Mouse (Mus musculus) kidney, embryonic 16.5 days (tissue): ENCODE data around the gene Cela2a. TPM values are rescaled to one million over a fixed set of nuclear protein-coding genes. Genes with fewer than 3 reads are reported as not detected.
"Not testable (repeated sequence)": the region's sequence is repeated elsewhere in the genome, so short reads cannot be mapped to it uniquely, and the experiment has no call there.

Experiments used
- ATAC-seq: fragments of 200-750 bp; cut with Nextera tagmentation; 2 replicates; pipeline ENCODE4 v1.8.0; 2017; ENCODE audit warnings: moderate TSS enrichment; ENCODE audit not compliant: low FRiP score, low TSS enrichment
- H3K27ac ChIP-seq: fragments of 300-500 bp; sonication (generic); 2 replicates; pipeline ENCODE4 v1.5.1; 2014; ENCODE audit warnings: low read length
- H3K27me3 ChIP-seq: fragments of 300-500 bp; sonication (generic); 2 replicates; pipeline ENCODE4 v1.6.1; 2014; ENCODE audit warnings: low read length, control low read depth, mixed read lengths; ENCODE audit not compliant: insufficient read depth
- H3K36me3 ChIP-seq: fragments of 300-500 bp; sonication (generic); 2 replicates; pipeline ENCODE4 v1.6.1; 2014; ENCODE audit warnings: low read length, control low read depth, mixed read lengths; ENCODE audit not compliant: insufficient read depth
- H3K4me1 ChIP-seq: fragments of 300-500 bp; sonication (generic); 2 replicates; pipeline ENCODE4 v1.6.1; 2014; ENCODE audit warnings: low read length, control low read depth, mixed read lengths; ENCODE audit not compliant: insufficient read depth
- H3K4me2 ChIP-seq: fragments of 300-500 bp; sonication (generic); replicated peaks from 2 replicates; pipeline ENCODE4 v1.6.1; 2014; ENCODE audit warnings: low read depth, low read length
- H3K4me3 ChIP-seq: fragments of 300-500 bp; sonication (generic); 2 replicates; pipeline ENCODE4 v1.5.1; 2014; ENCODE audit warnings: mild to moderate bottlenecking, low read length
- H3K9ac ChIP-seq: fragments of 300-500 bp; sonication (generic); replicated peaks from 2 replicates; pipeline ENCODE4 v1.6.1; 2014; ENCODE audit warnings: low read length
- H3K9me3 ChIP-seq: fragments of 300-500 bp; sonication (generic); 2 replicates; pipeline ENCODE4 v1.6.1; 2016; ENCODE audit warnings: low read length, control low read depth
- WGBS: fragments of 180-500 bp; shearing (Covaris S2); extraction: QIAGEN DNeasy Blood & Tissue Kit; methylation state at CpG from one replicate; pipeline ENCODE4 v1.1.7; 2014; 5-methylcytosine and 5-hydroxymethylcytosine counted together
- polyA plus RNA-seq: library from polyadenylated mRNA; unstranded; fragments of >200 nt; fragmentation: Nextera tagmentation; extraction: Ambion mirVana; gene quantifications from 2 replicates; pipeline ENCODE4 v1.2.1, GENCODE M21; 2015

Cela2a gene
- polyA plus RNA-seq, 1 experiment from 2014 or later: not detected

DNA sequence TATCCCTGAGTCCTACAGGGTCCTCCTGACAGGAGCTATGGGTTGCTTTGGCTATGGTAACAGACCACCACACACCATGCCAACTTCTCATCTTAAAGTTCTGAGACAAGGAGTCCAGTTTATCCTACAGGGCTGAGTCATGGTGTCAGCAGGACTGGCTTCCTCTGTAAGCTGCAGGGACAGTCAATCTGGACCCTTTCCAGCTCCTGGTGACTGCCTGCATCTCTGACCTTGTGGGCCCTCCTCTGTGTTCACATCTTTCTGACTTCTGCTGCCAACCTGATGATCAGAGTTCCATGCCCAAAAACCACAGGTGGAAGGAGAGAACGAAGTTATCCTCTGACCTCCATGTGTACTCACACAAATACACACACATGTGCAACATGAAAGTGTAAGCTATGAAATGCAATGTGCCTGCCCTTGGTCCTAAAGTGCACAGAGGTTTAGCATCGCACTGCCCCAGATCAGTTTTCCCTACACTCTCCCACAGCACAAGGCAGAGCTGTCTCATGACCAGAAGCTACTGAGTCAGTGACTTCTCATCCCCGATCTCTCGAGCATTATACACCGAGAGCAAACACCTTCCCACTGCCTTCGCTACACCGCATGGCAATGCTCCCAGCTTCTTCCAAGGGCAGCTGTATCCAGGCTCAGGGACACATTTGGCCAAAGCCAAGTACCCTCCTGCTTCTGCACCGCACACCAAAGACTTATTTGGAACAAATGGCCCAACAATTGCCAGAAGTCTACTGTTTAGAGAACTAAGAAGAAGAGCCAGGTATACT lies 44.6 kb downstream of the Cela2a start:
- Histone ChIP-seq H3K36me3 (peaks cover 64% of the 10 kb centered on the region), H3K27me3 (no peaks in the 10 kb centered on the region), H3K4me2 (no peak overlapping the region), H3K9ac (no peak overlapping the region), H3K9me3 (no peaks in the 10 kb centered on the region), H3K4me1 (no peaks in the 10 kb centered on the region), H3K4me3 (no peak overlapping the region), H3K27ac (no peak overlapping the region)
- 90% methylated on average over 8 of the region's 8 CpGs for WGBS
- ATAC-seq: no peak

DNA sequence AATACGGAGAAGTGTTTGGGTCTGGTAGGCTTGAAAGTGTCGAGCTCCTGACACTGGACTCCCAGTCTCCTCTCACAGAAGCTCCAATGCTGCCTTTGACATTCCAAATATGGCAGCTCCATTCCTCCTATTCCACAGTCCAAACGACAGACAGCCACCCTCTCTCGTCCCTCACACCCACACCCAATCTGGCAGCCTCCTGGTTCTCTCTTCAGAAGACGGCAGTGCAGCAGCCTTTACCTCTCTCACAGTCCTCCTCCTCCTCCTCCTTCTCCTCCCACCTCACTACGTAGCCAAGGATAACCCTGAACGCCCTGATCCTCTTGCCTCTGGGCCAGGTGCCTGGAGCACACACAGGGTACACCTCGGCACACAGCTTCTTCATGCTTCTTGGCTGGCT lies 46.1 kb downstream of the Cela2a start:
- no peak overlapping the region for H3K27ac ChIP-seq
- H3K4me2 ChIP-seq: no peak overlapping the region
- H3K27me3 ChIP-seq: no peaks in the 10 kb centered on the region
- H3K36me3 ChIP-seq: peaks cover 66% of the 10 kb centered on the region
- no peak for ATAC-seq
- WGBS: 90% methylated on average over 8 of the region's 8 CpGs
- no peaks in the 10 kb centered on the region for H3K9me3 ChIP-seq
- H3K4me3 ChIP-seq: no peak overlapping the region
- no peaks in the 10 kb centered on the region for H3K4me1 ChIP-seq
- H3K9ac ChIP-seq: no peak overlapping the region

GRCm38 (mm10) chr4:141773019-141773418 lies 52.9 kb downstream of the Cela2a start:
- 90% methylated on average over 4 of the region's 4 CpGs for WGBS
- H3K27me3 ChIP-seq, H3K9ac ChIP-seq, H3K4me1 ChIP-seq, H3K4me2 ChIP-seq, ATAC-seq, H3K9me3 ChIP-seq, H3K4me3 ChIP-seq, H3K27ac ChIP-seq: not testable (repeated sequence)
- H3K36me3 ChIP-seq: peaks cover 70% of the 10 kb centered on the region

DNA sequence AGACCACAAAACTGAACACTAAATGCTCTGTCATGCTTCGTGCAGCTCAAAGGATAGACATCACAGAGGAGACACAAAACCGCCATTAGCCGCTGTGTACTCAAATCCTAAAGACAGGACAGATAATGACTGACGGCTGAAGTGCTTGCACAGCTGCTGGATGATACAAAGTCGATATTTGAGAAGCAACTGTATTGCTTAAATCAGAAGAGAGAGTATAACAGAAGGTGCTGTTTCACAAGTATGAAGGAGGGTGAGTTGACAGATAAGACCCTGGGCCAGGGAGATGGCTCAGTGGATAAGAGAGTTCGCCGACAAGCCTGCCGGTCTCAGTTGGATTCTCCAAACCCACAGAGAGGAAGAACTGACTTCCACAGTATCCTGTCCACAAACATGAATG lies 54.1 kb downstream of the Cela2a start:
- 93% methylated on average over 8 of the region's 8 CpGs for WGBS
- H3K36me3 ChIP-seq: peaks cover 72% of the 10 kb centered on the region

DNA sequence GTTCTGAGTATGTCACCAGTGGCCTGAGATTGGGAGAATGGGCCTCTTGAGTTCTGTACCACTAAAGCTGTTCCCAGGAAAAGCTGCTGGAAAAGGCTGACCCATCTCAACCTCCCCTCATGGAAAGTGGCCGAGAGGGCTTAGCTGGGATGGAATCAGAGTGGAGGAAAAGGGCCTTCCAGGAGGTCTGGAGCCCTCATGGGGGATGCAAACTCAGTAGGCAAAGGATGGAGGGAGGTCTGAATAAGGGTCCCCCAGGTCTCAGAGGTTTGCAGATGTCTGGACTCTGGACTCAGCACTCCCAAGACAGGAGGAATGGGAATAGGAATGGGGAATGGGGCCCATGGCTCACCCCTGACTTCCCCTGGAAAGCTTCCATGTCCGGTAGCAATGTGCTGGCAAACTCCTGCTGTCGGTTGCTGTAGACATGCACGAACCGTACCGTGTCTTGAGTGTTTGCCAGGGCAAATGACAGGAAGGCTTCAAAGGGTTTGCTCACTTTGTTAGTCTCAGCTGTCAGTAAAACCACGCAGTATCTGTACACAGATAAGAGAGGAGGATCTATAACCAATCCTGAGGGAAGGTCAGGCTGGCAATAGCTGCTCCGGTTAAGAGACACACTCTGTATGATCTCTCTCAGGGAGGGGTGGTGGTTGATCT lies 56.3 kb downstream of the Cela2a start:
- H3K36me3 ChIP-seq: peaks cover 74% of the 10 kb centered on the region

More for the DNA sequence above, 54.1 kb downstream of the Cela2a start:
- ATAC-seq: no peak
- Histone ChIP-seq H3K4me2 (no peak overlapping the region), H3K27ac (no peak overlapping the region), H3K9ac (no peak overlapping the region), H3K4me3 (no peak overlapping the region), H3K4me1 (peaks cover 4% of the 10 kb centered on the region), H3K27me3 (no peaks in the 10 kb centered on the region), H3K9me3 (no peaks in the 10 kb centered on the region)

DNA sequence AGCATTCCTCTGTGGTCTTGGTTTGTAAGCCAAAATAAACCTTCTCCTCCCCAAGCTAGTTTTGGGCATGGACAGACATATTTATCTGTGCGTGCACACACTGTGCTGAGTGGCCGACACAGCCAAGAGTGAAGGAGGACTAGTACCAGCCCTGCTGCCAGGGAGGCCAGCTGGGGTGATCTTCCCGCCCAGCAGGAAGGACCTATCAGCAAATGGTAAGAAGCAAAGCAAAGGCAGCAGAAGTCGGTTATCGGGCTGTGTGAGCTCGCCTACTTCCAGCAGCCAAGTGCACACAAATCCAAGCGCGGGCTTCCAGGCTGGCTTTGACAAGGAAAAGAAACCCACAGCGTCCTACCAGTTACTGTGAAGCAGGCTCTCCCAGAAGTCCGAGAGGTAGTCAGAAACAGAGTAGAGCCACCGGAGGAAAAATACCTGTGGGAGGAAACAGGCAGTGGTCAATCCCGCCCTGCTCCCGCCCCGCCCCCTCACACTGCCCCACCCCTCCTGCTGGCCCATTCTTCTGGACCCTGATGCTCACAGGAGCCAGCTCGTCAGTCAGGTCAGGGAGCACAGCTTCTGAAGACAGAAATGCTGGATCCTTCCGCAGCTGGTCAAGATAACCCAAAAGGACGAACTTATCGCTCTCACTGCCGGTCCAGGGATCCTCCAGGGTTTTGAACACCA lies 58.5 kb downstream of the Cela2a start:
- Histone ChIP-seq H3K4me1 (peaks cover 9% of the 10 kb centered on the region), H3K4me2 (no peak overlapping the region), H3K27ac (peak overlapping the region; percentile 85), H3K4me3 (no peak overlapping the region), H3K9ac (no peak overlapping the region), H3K27me3 (no peaks in the 10 kb centered on the region), H3K9me3 (no peaks in the 10 kb centered on the region), H3K36me3 (peaks cover 70% of the 10 kb centered on the region)
- peak; percentile 62; the same call in 1 of the 2 replicates for ATAC-seq
- 74% methylated on average over 19 of the region's 19 CpGs for WGBS

More for the DNA sequence above, 56.3 kb downstream of the Cela2a start:
- no peaks in the 10 kb centered on the region for H3K9me3 ChIP-seq
- whole genome bisulfite sequencing: 85% methylated on average over 8 of the region's 8 CpGs
- peaks cover 9% of the 10 kb centered on the region for H3K4me1 ChIP-seq
- no peak overlapping the region for H3K4me2 ChIP-seq
- H3K9ac ChIP-seq: no peak overlapping the region
- no peak overlapping the region for H3K27ac ChIP-seq
- no peak overlapping the region for H3K4me3 ChIP-seq
- no peak for ATAC-seq
- no peaks in the 10 kb centered on the region for H3K27me3 ChIP-seq

DNA sequence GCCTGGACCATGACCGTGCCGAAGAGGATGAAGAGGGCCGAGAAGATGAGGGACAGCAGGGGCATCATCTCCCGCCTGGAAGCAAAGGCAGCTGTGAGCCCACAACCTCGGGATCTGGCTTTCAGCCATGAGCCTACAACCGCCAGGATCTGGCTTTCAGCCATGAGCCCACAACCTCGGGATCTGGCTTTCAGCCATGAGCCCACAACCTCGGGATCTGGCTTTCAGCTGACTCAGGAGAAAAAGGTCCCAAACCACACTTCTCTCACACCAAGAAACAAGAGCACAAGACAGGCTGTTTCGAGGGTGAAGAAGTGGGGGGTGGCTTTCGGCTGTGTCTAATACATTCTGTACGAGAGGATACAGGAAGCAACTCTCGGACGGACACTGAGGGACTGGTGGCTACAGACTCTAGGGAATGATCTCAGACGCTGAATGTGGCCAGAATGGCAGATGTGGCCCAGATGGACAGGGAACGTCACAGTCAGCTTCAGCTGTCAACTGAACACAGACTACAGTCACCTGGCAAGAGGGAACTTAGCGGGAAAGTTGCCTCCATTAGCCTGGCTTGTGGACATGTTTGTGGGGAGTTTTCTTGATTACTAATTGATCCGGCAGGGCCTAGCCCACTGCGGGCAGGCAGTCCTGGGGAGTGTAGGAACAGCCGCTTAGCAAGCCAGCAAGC lies 59.1 kb downstream of the Cela2a start:
- no peaks in the 10 kb centered on the region for H3K9me3 ChIP-seq
- peaks cover 9% of the 10 kb centered on the region for H3K4me1 ChIP-seq
- no peaks in the 10 kb centered on the region for H3K27me3 ChIP-seq
- WGBS: 56% methylated on average over 19 of the region's 19 CpGs
- no peak overlapping the region for H3K4me2 ChIP-seq
- no peak overlapping the region for H3K9ac ChIP-seq
- no peak overlapping the region for H3K4me3 ChIP-seq
- H3K27ac ChIP-seq: peak overlapping the region; percentile 85
- peak; percentile 59 for ATAC-seq
- peaks cover 69% of the 10 kb centered on the region for H3K36me3 ChIP-seq

DNA sequence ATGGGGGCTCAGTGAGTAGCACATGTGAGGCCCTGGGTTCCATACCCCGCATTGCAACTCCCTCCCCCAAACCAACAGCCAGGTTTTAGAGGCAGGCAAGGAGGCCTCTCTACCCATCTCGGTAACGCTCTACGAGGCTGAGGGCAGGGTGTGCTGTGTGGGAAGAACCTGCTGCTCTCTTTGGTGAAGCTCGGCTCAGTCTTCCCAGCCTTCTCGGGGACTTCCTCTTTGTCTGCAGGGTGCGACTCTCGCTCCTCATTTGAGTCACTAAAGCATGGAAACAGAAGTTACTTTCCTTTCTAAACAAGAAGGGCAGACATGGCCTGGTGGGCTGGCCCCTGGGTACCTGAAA lies 59.7 kb downstream of the Cela2a start:
- Histone ChIP-seq H3K4me2 (no peak overlapping the region), H3K9ac (no peak overlapping the region), H3K9me3 (no peaks in the 10 kb centered on the region), H3K27me3 (no peaks in the 10 kb centered on the region), H3K27ac (peak overlapping the region; percentile 85), H3K4me1 (peaks cover 9% of the 10 kb centered on the region), H3K36me3 (peaks cover 68% of the 10 kb centered on the region), H3K4me3 (no peak overlapping the region)
- no peak for ATAC-seq
- 79% methylated on average over 8 of the region's 8 CpGs for WGBS

DNA sequence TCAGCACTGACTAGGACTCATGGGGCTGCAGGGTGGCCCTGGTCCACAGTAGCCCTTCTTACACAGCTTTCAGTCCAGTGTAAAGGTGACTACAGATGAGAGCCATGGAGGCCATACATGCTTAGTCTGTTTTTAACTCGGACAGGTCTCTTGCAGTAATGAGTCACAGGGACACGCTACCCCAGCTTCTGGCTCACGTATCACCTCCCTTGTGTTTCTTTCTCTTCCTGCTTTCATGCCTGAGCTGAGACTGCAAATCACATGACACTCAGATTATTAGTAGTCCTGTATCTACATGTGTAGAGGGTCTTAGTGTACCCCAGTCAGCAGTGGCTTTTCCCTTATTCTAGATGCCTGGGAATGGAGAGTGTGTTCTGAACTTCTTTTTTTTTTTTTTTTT lies 61.0 kb downstream of the Cela2a start:
- no peak overlapping the region for H3K4me2 ChIP-seq
- H3K4me3 ChIP-seq: no peak overlapping the region
- H3K4me1 ChIP-seq: peaks cover 9% of the 10 kb centered on the region
- H3K27ac ChIP-seq: no peak overlapping the region
- H3K27me3 ChIP-seq: no peaks in the 10 kb centered on the region
- H3K36me3 ChIP-seq: peaks cover 58% of the 10 kb centered on the region
- no peaks in the 10 kb centered on the region for H3K9me3 ChIP-seq
- 83% methylated on average over 3 of the region's 3 CpGs for WGBS
- ATAC-seq: no peak
- no peak overlapping the region for H3K9ac ChIP-seq
